Mouse (Mus musculus) hindbrain, embryonic 14.5 days (tissue): ENCODE measurements around the gene Efs. TPM values are rescaled to one million over a fixed set of nuclear protein-coding genes. Genes with fewer than 3 reads are reported as not detected.

Experiments used
- ATAC-seq: fragments of 200-750 bp; cut with Nextera tagmentation; 2 replicates; pipeline ENCODE4 v1.8.0; 2017; ENCODE audit warnings: moderate number of reproducible peaks, mild to moderate bottlenecking, moderate TSS enrichment, moderate library complexity; ENCODE audit not compliant: low FRiP score
- DNase-seq: peaks from one replicate; pipeline ENCODE4 v3.0.0-alpha.2; 2015; ENCODE audit warnings: low spot score
- H3K27ac ChIP-seq: fragments of 300-500 bp; sonication (generic); 2 replicates; pipeline ENCODE4 v1.5.1; 2014; ENCODE audit warnings: mild to moderate bottlenecking, moderate library complexity
- H3K27me3 ChIP-seq: fragments of 300-500 bp; sonication (generic); 2 replicates; pipeline ENCODE4 v1.6.1; 2014; ENCODE audit warnings: mild to moderate bottlenecking, low read length, mixed read lengths; ENCODE audit not compliant: control insufficient read depth, insufficient read depth
- H3K36me3 ChIP-seq: fragments of 300-500 bp; sonication (generic); replicated peaks from 2 replicates; pipeline ENCODE4 v1.6.1; 2014; ENCODE audit not compliant: control insufficient read depth, insufficient read depth
- H3K4me1 ChIP-seq: fragments of 300-500 bp; sonication (generic); replicated peaks from 2 replicates; pipeline ENCODE4 v1.6.1; 2014; ENCODE audit warnings: antibody characterized with exemption, low read length, mixed read lengths; ENCODE audit not compliant: control insufficient read depth, insufficient read depth
- H3K4me2 ChIP-seq: fragments of 300-500 bp; sonication (generic); replicated peaks from 2 replicates; pipeline ENCODE4 v1.6.1; 2014; ENCODE audit warnings: mild to moderate bottlenecking, moderate library complexity
- H3K4me3 ChIP-seq: fragments of 300-500 bp; sonication (generic); replicated peaks from 2 replicates; pipeline ENCODE4 v1.5.1; 2014; ENCODE audit warnings: mild to moderate bottlenecking, low read length
- H3K9ac ChIP-seq: fragments of 300-500 bp; sonication (generic); 2 replicates; pipeline ENCODE4 v1.6.1; 2014
- H3K9me3 ChIP-seq: fragments of 300-500 bp; sonication (generic); 2 replicates; pipeline ENCODE4 v1.6.1; 2016; ENCODE audit warnings: low read length; ENCODE audit not compliant: control insufficient read depth
- WGBS: fragments of 180-500 bp; shearing (Covaris S2); extraction: QIAGEN DNeasy Blood & Tissue Kit; methylation state at CpG from one replicate; pipeline ENCODE4 v1.1.7; 2014; 5-methylcytosine and 5-hydroxymethylcytosine counted together
- polyA plus RNA-seq: library from polyadenylated mRNA; unstranded; fragments of >200 nt; fragmentation: Nextera tagmentation; extraction: Ambion mirVana; gene quantifications from 2 replicates; pipeline ENCODE4 v1.2.1, GENCODE M21; 2014

Efs gene
- polyA plus RNA-seq, 1 experiment from 2014 or later: 15.6 TPM

- Histone ChIP-seq H3K27me3 (no peaks in the 10 kb centered on the region), H3K9ac (peak within 1 kb of the TSS; percentile 95), H3K36me3 (peaks cover 39% of the 10 kb centered on the region), H3K9me3 (no peaks in the 10 kb centered on the region), H3K4me1 (peaks cover 11% of the 10 kb centered on the region), H3K4me2 (peak within 1 kb of the TSS; percentile 85), H3K4me3 (peak within 1 kb of the TSS; percentile 83), H3K27ac (peak within 1 kb of the TSS; percentile 94)
- ATAC-seq (peak; percentile 96), DNase-seq (peak; percentile 87)
- WGBS: 0% methylated on average over 27 of the region's 28 CpGs
These were observed 13.0 kb downstream of the Efs start, which contains the start of gene Slc22a17 for GRCm38 (mm10) chr14:54912886-54913285. Slc22a17 (minus strand) TSS chr14:54913132.

GRCm38 (mm10) chr14:54912109-54912850 is 13.6 kb downstream of the Efs start:
- 3% methylated on average over 60 of the region's 69 CpGs for WGBS
- no peaks in the 10 kb centered on the region for H3K27me3 ChIP-seq

GRCm38 (mm10) chr14:54908682-54909081 is 17.2 kb downstream of the Efs start:
- no peaks in the 10 kb centered on the region for H3K27me3 ChIP-seq
- 81% methylated on average over 7 of the region's 7 CpGs for WGBS
- peaks cover 10% of the 10 kb centered on the region for H3K4me1 ChIP-seq
- H3K4me2 ChIP-seq: no peak overlapping the region
- no peaks in the 10 kb centered on the region for H3K9me3 ChIP-seq
- no peak overlapping the region for H3K4me3 ChIP-seq
- DNase-seq (no peak), ATAC-seq (no peak)
- H3K9ac ChIP-seq: no peak overlapping the region
- H3K36me3 ChIP-seq: peaks cover 61% of the 10 kb centered on the region
- H3K27ac ChIP-seq: no peak overlapping the region

More at GRCm38 (mm10) chr14:54912109-54912850, 13.6 kb downstream of the Efs start:
- Histone ChIP-seq H3K27ac (peak overlapping the region; percentile 94), H3K36me3 (peaks cover 42% of the 10 kb centered on the region), H3K9ac (peak overlapping the region; percentile 95), H3K4me2 (peak overlapping the region; percentile 85), H3K4me3 (peak overlapping the region; percentile 83), H3K9me3 (no peaks in the 10 kb centered on the region), H3K4me1 (peaks cover 11% of the 10 kb centered on the region)
- peak; percentile 61 for ATAC-seq
- DNase-seq: no peak

GRCm38 (mm10) chr14:54903641-54904040 is 22.3 kb downstream of the Efs start:
- no peak for ATAC-seq

GRCm38 (mm10) chr14:54900383-54900782 is 25.5 kb downstream of the Efs start:
- Histone ChIP-seq H3K36me3 (peaks cover 50% of the 10 kb centered on the region), H3K4me2 (no peak overlapping the region), H3K9ac (no peak overlapping the region), H3K27me3 (no peaks in the 10 kb centered on the region), H3K27ac (no peak overlapping the region), H3K4me3 (no peak overlapping the region), H3K4me1 (peaks cover 8% of the 10 kb centered on the region), H3K9me3 (no peaks in the 10 kb centered on the region)
- DNase-seq: peak; percentile 93
- ATAC-seq: peak; percentile 64
- 1% methylated on average over 3 of the region's 3 CpGs for WGBS

More at GRCm38 (mm10) chr14:54903641-54904040, 22.3 kb downstream of the Efs start:
- 92% methylated on average over 4 of the region's 4 CpGs for WGBS
- Histone ChIP-seq H3K9me3 (no peaks in the 10 kb centered on the region), H3K27me3 (no peaks in the 10 kb centered on the region), H3K4me3 (no peak overlapping the region), H3K36me3 (peaks cover 50% of the 10 kb centered on the region), H3K4me2 (no peak overlapping the region), H3K9ac (no peak overlapping the region), H3K4me1 (0 out of 2 replicates have a peak, but pooled peaks cover 2% of the 10 kb centered on the region), H3K27ac (no peak overlapping the region)
- DNase-seq: no peak

GRCm38 (mm10) chr14:54897445-54897844 is 28.5 kb downstream of the Efs start:
- Histone ChIP-seq H3K27ac (no peak overlapping the region), H3K27me3 (no peaks in the 10 kb centered on the region), H3K4me2 (no peak overlapping the region), H3K9ac (no peak overlapping the region), H3K4me1 (peaks cover 17% of the 10 kb centered on the region), H3K9me3 (no peaks in the 10 kb centered on the region), H3K4me3 (no peak overlapping the region), H3K36me3 (peaks cover 44% of the 10 kb centered on the region)
- DNase-seq (no peak), ATAC-seq (no peak)
- WGBS: 68% methylated on average over 2 of the region's 2 CpGs

GRCm38 (mm10) chr14:54894296-54895151 is 31.4 kb downstream of the Efs start:
- Histone ChIP-seq H3K9me3 (no peaks in the 10 kb centered on the region), H3K27me3 (no peaks in the 10 kb centered on the region), H3K9ac (peak overlapping the region; percentile 99), H3K36me3 (peaks cover 44% of the 10 kb centered on the region), H3K4me1 (peaks cover 17% of the 10 kb centered on the region), H3K4me2 (peak overlapping the region; percentile 65), H3K4me3 (peak overlapping the region; percentile 93), H3K27ac (peak overlapping the region; percentile 98)
- ATAC-seq: no peak; the same call in 1 of the 2 replicates
- peak; percentile 56 for DNase-seq
- under 1% methylated on average over 53 of the region's 54 CpGs for WGBS

GRCm38 (mm10) chr14:54893651-54894181 is 32.2 kb downstream of the Efs start:
- H3K9ac ChIP-seq: peak overlapping the region; percentile 99
- peak overlapping the region; percentile 45 for H3K4me2 ChIP-seq
- H3K27me3 ChIP-seq: no peaks in the 10 kb centered on the region
- peaks cover 36% of the 10 kb centered on the region for H3K36me3 ChIP-seq
- peak overlapping the region; percentile 98 for H3K27ac ChIP-seq
- H3K9me3 ChIP-seq: no peaks in the 10 kb centered on the region
- ATAC-seq (peak; percentile 99), DNase-seq (peak; percentile 98)
- peaks cover 17% of the 10 kb centered on the region for H3K4me1 ChIP-seq
- under 1% methylated on average over 38 of the region's 38 CpGs for WGBS
- H3K4me3 ChIP-seq: peak overlapping the region; percentile 93

GRCm38 (mm10) chr14:54892200-54892599 is 33.7 kb downstream of the Efs start, which contains the start of gene Pabpn1:
Pabpn1 (plus strand) TSS chr14:54892500.
- Histone ChIP-seq H3K4me2 (peak within 1 kb of the TSS; percentile 45), H3K27ac (peak within 1 kb of the TSS; percentile 72), H3K4me3 (peak within 1 kb of the TSS; percentile 28), H3K9ac (peak within 1 kb of the TSS; percentile 6; the same call in 1 of the 2 replicates), H3K36me3 (peaks cover 22% of the 10 kb centered on the region), H3K4me1 (peaks cover 17% of the 10 kb centered on the region), H3K27me3 (no peaks in the 10 kb centered on the region), H3K9me3 (no peaks in the 10 kb centered on the region)
- 99% methylated on average over 3 of the region's 3 CpGs for WGBS
- DNase-seq: no peak
- no peak for ATAC-seq
